Mouse (Mus musculus) liver, postnatal 0 days (tissue): ENCODE measurements at regions not wholly inside any gene's neighbourhood (a gene's known extent, or its start where the extent isn't known, plus 50 kb on each side); places are given as distances from the start of the nearest gene placed in this dataset.

Source experiments
- ATAC-seq: fragments of 200-750 bp; cut with Nextera tagmentation; 2 replicates; pipeline ENCODE4 v1.8.0; 2017; ENCODE audit warnings: mild to moderate bottlenecking, moderate library complexity
- DNase-seq: peaks from one replicate; pipeline ENCODE4 v3.0.0-alpha.2; 2016
- H3K27ac ChIP-seq: fragments of 300-500 bp; sonication (generic); 2 replicates; pipeline ENCODE4 v1.5.1; 2014; ENCODE audit warnings: antibody characterized with exemption, moderate library complexity, mild to moderate bottlenecking, low read depth
- H3K27me3 ChIP-seq: fragments of 300-500 bp; sonication (generic); 2 replicates; pipeline ENCODE4 v1.6.1; 2014; ENCODE audit warnings: low read length, control low read depth, mixed read lengths; ENCODE audit not compliant: insufficient read depth
- H3K36me3 ChIP-seq: fragments of 300-500 bp; sonication (generic); replicated peaks from 2 replicates; pipeline ENCODE4 v1.6.1; 2014; ENCODE audit warnings: mild to moderate bottlenecking, control low read depth, low read length, moderate library complexity, mixed read lengths; ENCODE audit not compliant: insufficient read depth
- H3K4me1 ChIP-seq: fragments of 300-500 bp; sonication (generic); 2 replicates; pipeline ENCODE4 v1.6.1; 2014; ENCODE audit warnings: antibody characterized with exemption, mild to moderate bottlenecking, control low read depth; ENCODE audit not compliant: insufficient read depth
- H3K4me2 ChIP-seq: fragments of 300-500 bp; sonication (generic); 2 replicates; pipeline ENCODE4 v1.6.1; 2014; ENCODE audit warnings: low read depth, mild to moderate bottlenecking, low read length, moderate library complexity, mixed read lengths
- H3K4me3 ChIP-seq: fragments of 300-500 bp; sonication (generic); 2 replicates; pipeline ENCODE4 v1.5.1; 2014; ENCODE audit warnings: low read depth, low read length
- H3K9ac ChIP-seq: fragments of 300-500 bp; sonication (generic); replicated peaks from 2 replicates; pipeline ENCODE4 v1.6.1; 2014; ENCODE audit warnings: mild to moderate bottlenecking, moderate library complexity
- H3K9me3 ChIP-seq: fragments of 300-500 bp; sonication (generic); 2 replicates; pipeline ENCODE4 v1.6.1; 2016; ENCODE audit warnings: mild to moderate bottlenecking, control low read depth, low read length, mixed read lengths
- CTCF ChIP-seq: sonication (generic); IDR thresholded peaks from 2 replicates; pipeline ENCODE4 v1.5.1; 2016; ENCODE audit warnings: antibody characterized with exemption, low read depth
- EP300 ChIP-seq: IDR thresholded peaks from 2 replicates; pipeline ENCODE4 v1.6.1; 2016; ENCODE audit warnings: antibody characterized with exemption, low read depth, mild to moderate bottlenecking
- WGBS: fragments of 180-500 bp; shearing (Covaris S2); extraction: QIAGEN DNeasy Blood & Tissue Kit; methylation state at CpG from one replicate; pipeline ENCODE4 v1.1.7; 2014; ENCODE audit not compliant: insufficient replicate concordance; 5-methylcytosine and 5-hydroxymethylcytosine counted together

GRCm38 (mm10) chr15:37166744-37167143 is 159.2 kb upstream of the Zfp706 start:
- Histone ChIP-seq H3K9me3 (no peaks in the 10 kb centered on the region), H3K9ac (no peak overlapping the region), H3K4me3 (no peak overlapping the region), H3K4me2 (no peak overlapping the region), H3K4me1 (no peaks in the 10 kb centered on the region), H3K36me3 (no peaks in the 10 kb centered on the region), H3K27me3 (no peaks in the 10 kb centered on the region), H3K27ac (no peak overlapping the region)
- TF ChIP-seq EP300 (no peak), CTCF (no peak)
- no peak for DNase-seq
- WGBS = 77% methylated on average over 3 of the region's 3 CpGs
- ATAC-seq = no peak

- ATAC-seq = no peak
- Histone ChIP-seq H3K4me1 (no peaks in the 10 kb centered on the region), H3K4me2 (0 out of 2 replicates have a peak overlapping the region, but pooled peaks have one; percentile 32)
Measured at GRCm38 (mm10) chr15:37165887-37166507, 158.4 kb upstream of the Zfp706 start.

GRCm38 (mm10) chr15:37165216-37165615 is 157.6 kb upstream of the Zfp706 start:
- Histone ChIP-seq H3K9ac (no peak overlapping the region), H3K27me3 (no peaks in the 10 kb centered on the region), H3K4me2 (no peak overlapping the region), H3K4me3 (no peak overlapping the region), H3K27ac (no peak overlapping the region), H3K36me3 (no peaks in the 10 kb centered on the region), H3K4me1 (no peaks in the 10 kb centered on the region), H3K9me3 (no peaks in the 10 kb centered on the region)
- TF ChIP-seq EP300 (no peak), CTCF (no peak)
- DNase-seq = no peak
- WGBS = 44% methylated on average over 2 of the region's 2 CpGs
- ATAC-seq = no peak

More at GRCm38 (mm10) chr15:37165887-37166507, 158.4 kb upstream of the Zfp706 start:
- H3K9ac ChIP-seq = no peak overlapping the region
- H3K27ac ChIP-seq = no peak overlapping the region
- no peak overlapping the region for H3K4me3 ChIP-seq
- TF ChIP-seq EP300 = no peak
- TF ChIP-seq CTCF = no peak
- no peaks in the 10 kb centered on the region for H3K36me3 ChIP-seq
- H3K27me3 ChIP-seq = no peaks in the 10 kb centered on the region
- H3K9me3 ChIP-seq = no peaks in the 10 kb centered on the region
- WGBS = 10% methylated on average over 12 of the region's 12 CpGs
- DNase-seq = no peak

GRCm38 (mm10) chr15:37164191-37165135 is 156.9 kb upstream of the Zfp706 start:
- no peak for TF ChIP-seq CTCF
- TF ChIP-seq EP300 = no peak
- Histone ChIP-seq H3K27ac (no peak overlapping the region), H3K9ac (no peak overlapping the region), H3K36me3 (no peaks in the 10 kb centered on the region), H3K4me3 (no peak overlapping the region), H3K27me3 (no peaks in the 10 kb centered on the region), H3K4me1 (no peaks in the 10 kb centered on the region), H3K4me2 (no peak overlapping the region), H3K9me3 (no peaks in the 10 kb centered on the region)
- ATAC-seq (no peak), DNase-seq (no peak)
- 59% methylated on average over 15 of the region's 15 CpGs for WGBS

- Histone ChIP-seq H3K9ac (no peak overlapping the region), H3K9me3 (no peaks in the 10 kb centered on the region), H3K27me3 (no peaks in the 10 kb centered on the region), H3K4me3 (no peak overlapping the region), H3K36me3 (no peaks in the 10 kb centered on the region), H3K4me1 (no peaks in the 10 kb centered on the region), H3K27ac (no peak overlapping the region), H3K4me2 (no peak overlapping the region)
- TF ChIP-seq CTCF (no peak), EP300 (no peak)
- 64% methylated on average over 4 of the region's 4 CpGs for WGBS
- no peak for ATAC-seq
- DNase-seq = no peak
Measured at GRCm38 (mm10) chr15:37159956-37160355, 152.4 kb upstream of the Zfp706 start.

- Histone ChIP-seq H3K4me1 (no peaks in the 10 kb centered on the region), H3K27ac (no peak overlapping the region), H3K9me3 (no peaks in the 10 kb centered on the region), H3K9ac (no peak overlapping the region), H3K36me3 (no peaks in the 10 kb centered on the region), H3K4me2 (no peak overlapping the region), H3K27me3 (no peaks in the 10 kb centered on the region), H3K4me3 (no peak overlapping the region)
- no peak for TF ChIP-seq EP300
- TF ChIP-seq CTCF = no peak
- 31% methylated on average over 3 of the region's 4 CpGs for WGBS
- no peak for ATAC-seq
- no peak for DNase-seq
Measured at GRCm38 (mm10) chr15:37159349-37159748, 151.8 kb upstream of the Zfp706 start.
